Mouse (Mus musculus) megakaryocyte, embryonic 14.5 days (primary cell): ENCODE results near the gene Sergef. TPM values are rescaled to one million over a fixed set of nuclear protein-coding genes. Genes with fewer than 3 reads are reported as not detected.
A peak's percentile ranks its signal among the peaks of the same experiment; 100 is the strongest.

ENCODE experiments used
- H3K27me3 ChIP-seq: replicated peaks from 2 replicates; pipeline ENCODE3; 2012; ENCODE audit warnings: inconsistent platforms
- H3K36me3 ChIP-seq: replicated peaks from 2 replicates; pipeline ENCODE3; 2012; ENCODE audit warnings: low read length, inconsistent platforms, mixed read lengths
- H3K4me1 ChIP-seq: 2 replicates; pipeline ENCODE4 v1.6.1; 2012; ENCODE audit warnings: inconsistent platforms
- H3K4me3 ChIP-seq: replicated peaks from 2 replicates; pipeline ENCODE3; 2012; ENCODE audit warnings: moderate library complexity, mild to moderate bottlenecking, inconsistent platforms
- H3K9me3 ChIP-seq: 2 replicates; pipeline ENCODE4 v1.6.1; 2012; ENCODE audit warnings: inconsistent platforms
- FLI1 ChIP-seq: IDR thresholded peaks from 2 replicates; pipeline ENCODE4 v1.6.1; 2012; ENCODE audit warnings: low read length, inconsistent platforms, mixed read lengths
- GATA1 ChIP-seq: IDR thresholded peaks from 3 replicates; pipeline ENCODE4 v1.6.1; 2012; ENCODE audit warnings: mixed read lengths, low read length, inconsistent platforms, borderline replicate concordance
- polyA plus RNA-seq: library from polyadenylated mRNA; stranded (reverse); fragments of >175 nt; gene quantifications from 2 replicates; pipeline ENCODE4 v1.2.3, GENCODE M21; 2012; ENCODE audit warnings: low replicate concordance; ENCODE audit not compliant: insufficient read depth

Sergef gene
- polyA plus RNA-seq, 1 experiment: 2.4 TPM

DNA sequence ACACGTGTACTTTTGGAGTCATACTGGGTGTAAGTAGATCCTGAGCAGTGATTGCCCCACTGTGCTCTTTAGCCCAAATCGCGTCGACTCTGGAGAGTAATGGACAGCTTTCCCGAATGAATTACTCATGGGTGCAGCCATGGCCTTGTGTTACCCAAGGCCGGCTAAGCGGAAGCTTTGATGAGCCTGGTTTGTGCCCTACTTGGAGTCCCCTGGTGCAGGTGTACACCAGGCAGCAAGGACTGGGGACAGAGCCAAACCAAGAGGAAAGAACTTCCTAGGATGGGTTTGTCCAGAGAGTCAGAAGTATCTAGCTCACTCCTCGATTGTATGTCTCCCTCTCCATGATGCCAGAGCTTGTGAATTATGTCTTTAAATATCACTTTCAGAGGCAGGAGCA is 124.6 kb downstream of the Sergef start:
- Histone ChIP-seq H3K4me3 (no peak overlapping the region), H3K36me3 (no peaks in the 10 kb centered on the region), H3K9me3 (0 out of 2 replicates have a peak, but pooled peaks cover 9% of the 10 kb centered on the region), H3K4me1 (peaks cover 19% of the 10 kb centered on the region), H3K27me3 (peaks cover 1% of the 10 kb centered on the region)
- TF ChIP-seq FLI1 (no peak), GATA1 (no peak)

DNA sequence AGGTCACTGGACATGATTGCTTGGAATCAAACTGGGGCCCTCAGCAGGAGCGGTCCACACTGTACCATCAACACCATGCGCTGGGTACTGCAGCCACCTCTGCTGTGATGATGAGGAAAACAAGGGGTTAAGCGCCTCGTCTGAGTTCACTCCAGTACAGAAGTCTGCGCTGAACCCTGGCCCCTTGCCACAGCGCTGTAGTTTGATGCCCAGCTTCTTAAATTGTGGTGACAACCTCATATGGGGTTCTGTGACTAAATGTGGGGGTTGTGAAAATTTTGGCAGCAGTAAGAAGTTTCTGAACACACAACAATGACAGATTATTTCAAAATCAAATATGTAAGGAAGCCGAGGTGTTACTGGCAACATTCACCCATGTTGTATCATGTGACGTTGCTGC is 126.0 kb downstream of the Sergef start:
- Histone ChIP-seq H3K4me1 (peaks cover 26% of the 10 kb centered on the region), H3K36me3 (no peaks in the 10 kb centered on the region), H3K27me3 (no peaks in the 10 kb centered on the region), H3K4me3 (no peak overlapping the region), H3K9me3 (0 out of 2 replicates have a peak, but pooled peaks cover 9% of the 10 kb centered on the region)
- TF ChIP-seq GATA1: no peak
- no peak for TF ChIP-seq FLI1

DNA sequence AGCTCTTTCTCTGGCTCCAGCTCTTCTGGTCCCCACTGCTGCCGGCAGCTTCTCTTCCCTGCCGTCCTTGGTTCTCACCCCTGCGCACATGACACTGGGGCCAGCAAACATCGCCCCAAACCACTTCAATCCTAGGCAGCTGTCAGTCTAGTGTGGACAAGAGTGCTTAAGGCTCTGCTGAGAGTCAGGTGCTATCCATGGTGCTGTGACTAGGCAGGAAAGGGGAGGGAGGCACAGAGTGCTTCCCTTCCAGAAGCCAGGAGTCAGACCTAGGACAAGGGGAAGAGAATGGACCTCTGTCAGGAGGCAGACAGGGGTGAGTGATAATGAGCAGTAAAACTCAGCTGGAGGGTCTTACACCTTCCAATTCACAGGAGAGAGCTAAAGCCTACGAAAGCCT is 126.8 kb downstream of the Sergef start:
- H3K27me3 ChIP-seq: no peaks in the 10 kb centered on the region
- H3K36me3 ChIP-seq: no peaks in the 10 kb centered on the region
- no peak overlapping the region for H3K4me3 ChIP-seq
- peaks cover 11% of the 10 kb centered on the region; the same call in 1 of the 2 replicates for H3K9me3 ChIP-seq
- TF ChIP-seq GATA1 (no peak), FLI1 (no peak)
- peaks cover 26% of the 10 kb centered on the region for H3K4me1 ChIP-seq

DNA sequence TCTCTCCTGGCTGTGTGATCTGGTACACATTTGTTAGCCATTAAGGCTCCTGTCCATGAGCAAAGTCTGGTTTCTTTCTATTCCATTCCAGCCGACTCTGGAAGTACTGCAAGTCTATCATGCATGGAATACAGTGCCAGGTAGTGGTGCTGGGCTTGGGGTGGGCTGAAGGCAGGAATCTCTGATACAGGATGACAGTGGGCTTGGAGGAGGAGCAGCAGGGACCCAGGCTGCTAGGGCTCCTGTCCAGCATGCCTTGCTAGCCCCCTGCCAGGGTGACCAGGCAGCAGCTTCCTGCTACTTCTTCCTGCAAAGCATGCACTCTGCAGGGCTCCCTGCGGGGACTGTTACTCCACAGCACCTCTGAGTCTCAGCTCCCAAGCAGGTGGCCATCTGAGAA is 128.8 kb downstream of the Sergef start:
- Histone ChIP-seq H3K36me3 (peaks cover 8% of the 10 kb centered on the region), H3K4me1 (peaks cover 30% of the 10 kb centered on the region), H3K27me3 (no peaks in the 10 kb centered on the region), H3K4me3 (no peak overlapping the region), H3K9me3 (peaks cover 21% of the 10 kb centered on the region)
- TF ChIP-seq FLI1: no peak
- TF ChIP-seq GATA1: no peak

DNA sequence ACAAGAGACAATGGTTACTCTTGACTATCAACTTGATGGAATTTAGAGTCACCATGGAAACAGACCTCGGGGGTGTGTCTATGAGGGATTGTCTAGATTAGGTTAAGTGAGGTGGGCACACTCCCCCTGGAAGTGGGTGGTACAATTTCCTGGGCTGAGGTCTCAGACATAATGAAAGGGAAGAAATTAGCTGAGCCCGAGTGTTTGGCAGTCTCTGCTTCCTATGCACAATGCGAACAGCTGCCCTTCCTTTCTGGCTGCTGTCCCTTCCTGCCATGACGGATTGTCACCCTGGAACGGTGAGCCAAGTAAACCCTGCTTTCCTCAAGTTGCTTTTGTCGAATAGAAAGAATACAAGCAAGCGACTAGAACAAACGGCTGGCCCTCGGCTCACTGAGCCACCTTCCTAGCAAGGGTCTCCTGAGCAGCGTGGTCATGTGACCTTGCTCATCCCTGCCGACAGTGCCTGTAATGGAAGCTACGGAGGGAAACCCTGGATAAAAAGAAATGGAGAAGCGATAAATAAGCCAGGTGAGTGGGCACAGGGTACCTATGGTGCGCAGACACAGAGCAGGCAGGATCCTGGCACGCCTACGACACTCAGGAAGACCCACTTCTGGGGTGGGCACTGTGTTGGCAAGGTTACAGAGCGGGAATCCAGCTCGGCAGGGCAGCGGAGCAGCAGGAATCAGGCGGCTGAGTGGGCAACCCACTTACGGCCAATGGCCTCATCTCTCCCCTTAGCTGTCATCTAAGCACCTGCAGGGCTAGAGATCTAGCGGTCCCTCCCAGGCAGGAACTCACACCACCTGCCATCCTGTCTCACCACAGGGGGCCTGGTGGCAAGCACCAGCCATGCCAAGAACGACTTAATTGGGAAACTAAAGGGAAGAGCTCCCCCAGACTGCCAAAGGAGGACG is 130.0 kb downstream of the Sergef start:
- H3K4me1 ChIP-seq: peaks cover 30% of the 10 kb centered on the region
- H3K9me3 ChIP-seq: peaks cover 21% of the 10 kb centered on the region
- H3K4me3 ChIP-seq: no peak overlapping the region
- no peak for TF ChIP-seq FLI1
- no peak for TF ChIP-seq GATA1
- peaks cover 8% of the 10 kb centered on the region for H3K36me3 ChIP-seq
- H3K27me3 ChIP-seq: no peaks in the 10 kb centered on the region

DNA sequence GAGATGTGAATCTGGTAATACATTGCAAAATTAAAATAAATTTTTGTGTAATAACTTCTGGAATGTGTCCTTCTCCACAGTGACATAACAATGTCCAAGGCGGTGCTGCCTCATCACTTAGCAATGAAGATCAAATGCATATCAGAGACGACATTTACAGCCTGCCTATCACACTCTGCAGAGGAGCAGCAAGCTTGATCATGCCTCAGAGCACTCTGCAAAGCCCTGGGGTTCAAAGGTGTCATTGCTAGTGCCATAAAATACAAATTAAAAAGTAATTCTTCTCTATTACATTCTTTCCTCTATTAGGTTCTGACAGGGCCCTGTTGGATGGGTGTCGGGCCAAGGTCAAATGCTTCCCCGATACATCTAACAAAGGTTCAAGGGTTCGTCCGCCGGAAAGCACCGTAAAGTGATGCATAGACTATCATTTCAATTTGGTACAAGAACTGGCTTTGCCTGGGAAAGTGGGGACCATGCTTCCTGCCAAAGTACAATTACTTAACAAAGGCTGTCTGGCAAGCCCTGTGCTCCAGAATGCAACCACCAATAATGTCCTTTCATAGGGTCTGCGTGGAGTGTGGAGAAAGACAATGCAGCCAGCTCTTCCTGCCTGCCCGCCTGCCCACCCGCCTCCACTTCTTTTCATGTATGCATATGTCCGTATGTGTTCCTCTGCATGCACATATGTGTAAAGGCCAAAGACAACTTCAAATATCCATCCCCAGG is 130.9 kb downstream of the Sergef start:
- no peak overlapping the region for H3K4me3 ChIP-seq
- TF ChIP-seq FLI1: no peak
- TF ChIP-seq GATA1: no peak
- H3K36me3 ChIP-seq: peaks cover 8% of the 10 kb centered on the region
- H3K4me1 ChIP-seq: peaks cover 30% of the 10 kb centered on the region
- peaks cover 21% of the 10 kb centered on the region for H3K9me3 ChIP-seq
- H3K27me3 ChIP-seq: peaks cover 3% of the 10 kb centered on the region

DNA sequence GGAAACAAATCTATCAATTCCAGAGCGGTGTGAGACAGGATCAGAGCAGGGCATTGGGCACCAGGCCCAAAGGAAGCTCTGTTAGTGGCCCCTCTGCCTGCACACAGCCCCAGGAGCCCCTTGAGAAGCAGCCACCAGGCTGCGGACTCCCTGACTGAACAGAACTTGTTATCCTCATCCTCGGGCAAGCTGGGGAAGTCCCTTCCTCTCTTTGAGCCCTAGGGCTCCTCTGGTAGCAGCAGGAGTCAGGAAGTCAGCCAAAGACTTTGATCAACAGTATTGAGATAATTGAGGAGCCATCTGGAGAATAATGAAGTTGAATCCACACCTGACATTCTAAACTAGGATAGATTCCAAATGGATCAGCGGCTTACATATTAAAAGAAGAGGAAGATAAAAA is 135.4 kb downstream of the Sergef start:
- no peak for TF ChIP-seq FLI1
- no peak for TF ChIP-seq GATA1
- Histone ChIP-seq H3K4me1 (peaks cover 43% of the 10 kb centered on the region), H3K4me3 (no peak overlapping the region), H3K9me3 (peaks cover 27% of the 10 kb centered on the region), H3K36me3 (peaks cover 14% of the 10 kb centered on the region), H3K27me3 (peaks cover 8% of the 10 kb centered on the region)

DNA sequence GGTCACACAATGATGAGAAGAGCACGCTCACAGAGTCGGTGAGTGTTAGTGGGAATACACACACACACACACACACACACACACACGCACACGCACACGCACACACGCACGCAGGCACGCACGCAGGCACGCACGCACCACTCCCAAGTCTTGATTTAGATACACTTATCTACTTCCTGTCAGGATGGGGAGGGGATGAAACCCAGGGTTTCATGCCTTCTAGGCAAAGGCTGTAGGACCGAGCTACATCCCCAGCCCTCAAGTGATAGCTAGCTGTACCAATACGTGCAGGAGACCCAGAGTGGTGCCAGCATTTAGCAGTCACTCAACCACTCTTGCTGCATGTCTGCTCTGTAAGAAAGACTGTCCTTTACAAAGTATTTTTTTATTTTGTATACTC is 137.0 kb downstream of the Sergef start:
- no peak for TF ChIP-seq GATA1
- TF ChIP-seq FLI1: no peak
- Histone ChIP-seq H3K4me3 (peak overlapping the region; percentile 17), H3K27me3 (peaks cover 8% of the 10 kb centered on the region), H3K9me3 (peaks cover 23% of the 10 kb centered on the region), H3K4me1 (peaks cover 43% of the 10 kb centered on the region), H3K36me3 (peaks cover 13% of the 10 kb centered on the region)

DNA sequence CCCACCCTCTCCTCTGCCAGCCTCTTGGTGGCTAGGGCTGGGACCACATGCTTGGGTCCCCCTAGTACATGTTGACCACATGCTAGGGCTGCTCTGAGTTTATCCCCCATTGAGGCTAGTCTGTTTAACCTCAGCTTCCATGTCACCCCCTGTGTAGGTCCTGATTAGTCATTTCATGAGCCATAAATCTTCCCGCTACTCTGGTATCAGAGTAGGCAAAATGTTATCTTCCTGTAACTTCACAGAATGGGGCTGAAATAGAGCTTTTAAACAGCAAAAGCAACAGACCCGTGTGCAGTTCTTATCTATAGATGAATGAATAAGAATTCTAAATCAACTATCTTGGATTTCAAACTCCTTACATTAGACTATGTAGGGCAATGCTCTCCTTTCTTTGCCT is 138.1 kb downstream of the Sergef start:
- Histone ChIP-seq H3K4me1 (peaks cover 37% of the 10 kb centered on the region), H3K27me3 (peaks cover 8% of the 10 kb centered on the region), H3K9me3 (peaks cover 11% of the 10 kb centered on the region), H3K36me3 (peaks cover 6% of the 10 kb centered on the region), H3K4me3 (no peak overlapping the region)
- TF ChIP-seq GATA1: no peak
- no peak for TF ChIP-seq FLI1

DNA sequence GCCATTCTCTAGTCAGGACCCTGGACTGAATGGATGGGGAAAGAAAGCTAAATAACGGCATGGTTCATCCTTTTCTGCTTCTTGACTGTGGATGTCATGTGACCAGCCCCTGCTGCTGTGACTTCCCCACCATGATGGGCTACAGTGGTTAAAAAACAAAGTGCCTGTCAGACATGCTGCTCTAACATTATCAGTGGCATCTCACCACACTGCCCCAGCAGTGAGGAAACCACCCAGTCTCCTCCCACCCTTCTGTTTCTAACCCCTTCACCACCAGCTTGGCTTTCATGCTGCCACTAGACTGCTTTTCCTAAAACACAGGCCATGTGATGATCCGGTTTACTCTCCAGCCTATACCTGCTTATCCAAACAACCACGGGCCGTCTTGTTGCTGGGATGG is 140.0 kb downstream of the Sergef start:
- peaks cover 6% of the 10 kb centered on the region for H3K36me3 ChIP-seq
- no peak overlapping the region for H3K4me3 ChIP-seq
- peaks cover 6% of the 10 kb centered on the region; the same call in 1 of the 2 replicates for H3K9me3 ChIP-seq
- TF ChIP-seq GATA1 (no peak), FLI1 (no peak)
- peaks cover 40% of the 10 kb centered on the region for H3K4me1 ChIP-seq
- H3K27me3 ChIP-seq: peaks cover 8% of the 10 kb centered on the region
